Mouse (Mus musculus): ENCODE data around the gene Snx29. TPM values are rescaled to one million over a fixed set of nuclear protein-coding genes. Genes with fewer than 3 reads are reported as not detected.
A peak's percentile ranks its signal among the peaks of the same experiment; 100 is the strongest.
"Not testable (repeated sequence)": the region's sequence is repeated elsewhere in the genome, so short reads cannot be mapped to it uniquely, and the experiment has no call there.

The Snx29 gene
- total RNA-seq, 1 experiment from 2014 or later = 25.3 TPM

DNA sequence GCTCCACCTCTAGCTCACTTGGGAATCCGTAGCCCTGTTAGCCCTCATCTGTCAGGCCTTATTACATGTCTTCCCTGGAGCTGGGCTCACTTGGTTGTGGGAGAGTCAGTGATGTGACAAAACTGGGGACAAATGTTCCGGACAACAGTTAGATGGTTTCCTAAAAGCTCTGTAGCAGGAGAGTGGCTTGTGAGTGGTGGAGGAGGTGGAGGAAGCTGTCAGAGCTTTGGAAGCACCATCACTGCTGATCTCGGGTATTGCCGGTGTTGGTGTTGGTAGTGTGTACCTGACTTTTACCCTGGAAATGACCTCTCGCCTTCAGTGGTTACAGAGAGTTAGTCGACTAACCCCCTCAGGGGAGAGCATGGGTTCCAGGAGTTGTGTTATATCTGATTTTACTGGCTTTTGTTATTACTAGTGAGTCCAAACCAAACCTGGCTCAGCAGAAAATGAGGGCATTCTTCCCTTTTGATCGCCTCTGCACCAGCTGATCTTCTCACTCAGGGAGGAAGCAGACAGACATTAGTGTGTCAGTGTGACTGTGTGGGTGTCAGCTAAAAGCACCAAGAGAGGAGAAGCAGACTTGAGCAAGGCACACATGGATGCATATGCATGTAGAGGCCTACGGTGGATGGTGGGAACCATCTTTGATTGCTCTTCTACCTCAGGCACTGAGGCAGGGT, 227.5 kb downstream of the Snx29 start:
- ATAC-seq (replicated peaks; ENCODE audit: insufficient number of reproducible peaks, low FRiP score, low TSS enrichment, poor library complexity, severe bottlenecking) = no peak

DNA sequence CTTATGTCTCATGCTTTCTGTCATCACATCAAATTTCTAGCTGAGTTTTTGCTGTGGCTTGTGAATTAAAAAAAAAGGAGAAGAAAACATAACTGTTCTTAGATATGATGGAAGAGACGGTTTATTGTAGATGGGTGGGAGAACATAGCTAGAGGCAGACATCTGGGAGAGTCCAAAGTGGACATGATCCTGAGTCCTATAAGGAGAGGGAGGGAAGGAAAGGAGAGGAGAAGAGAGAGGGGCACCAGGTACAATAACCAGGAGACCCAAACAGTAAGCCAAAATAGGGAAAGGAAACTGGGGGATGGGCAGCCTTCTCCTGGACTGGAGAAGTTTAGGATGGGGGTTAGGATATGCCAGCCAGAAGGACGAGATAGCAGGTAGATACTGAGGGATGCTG, 239.0 kb downstream of the Snx29 start:
- no peak for ATAC-seq (replicated peaks; ENCODE audit: insufficient number of reproducible peaks, low FRiP score, low TSS enrichment, poor library complexity, severe bottlenecking)

DNA sequence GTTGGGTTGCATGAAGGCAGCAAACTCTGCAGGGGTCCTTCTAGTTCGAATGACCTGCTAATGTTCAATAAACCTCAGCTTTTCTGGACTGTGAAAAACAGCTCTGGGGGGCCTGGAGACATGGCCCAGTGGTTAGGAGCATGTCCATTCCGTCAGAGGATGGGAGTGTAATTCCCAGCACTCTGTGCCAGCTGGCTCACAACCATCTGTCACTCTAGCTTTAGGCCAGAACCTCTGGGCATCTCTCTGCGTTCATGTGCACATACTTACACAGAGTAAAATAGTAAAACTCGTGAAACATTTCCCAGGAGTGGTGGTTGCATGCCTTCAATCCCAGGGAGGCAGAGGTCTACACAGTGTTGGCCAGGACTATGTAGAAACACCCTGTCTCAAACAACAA, 241.1 kb downstream of the Snx29 start:
- no peak for ATAC-seq (replicated peaks; ENCODE audit: insufficient number of reproducible peaks, low FRiP score, low TSS enrichment, poor library complexity, severe bottlenecking)

DNA sequence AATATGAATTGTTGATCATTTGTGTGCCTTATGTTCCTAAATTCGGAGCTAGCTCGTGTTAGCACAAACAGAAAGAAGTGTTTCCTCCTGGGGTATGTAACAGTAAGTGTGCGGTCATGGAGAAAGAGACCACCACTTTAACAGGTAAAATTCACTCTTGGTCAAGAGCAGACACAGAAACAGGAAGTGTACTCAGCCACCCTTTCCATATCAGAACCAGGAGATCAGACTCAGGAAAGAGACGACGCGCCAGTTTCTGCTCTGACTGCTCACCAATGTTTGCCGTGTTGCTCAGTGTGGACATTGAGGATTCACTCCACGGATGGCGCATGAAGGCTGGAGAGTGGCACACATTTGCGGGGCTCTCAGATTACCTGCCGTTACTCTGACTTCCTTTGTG, 242.4 kb downstream of the Snx29 start:
- ATAC-seq (replicated peaks; ENCODE audit: insufficient number of reproducible peaks, low FRiP score, low TSS enrichment, poor library complexity, severe bottlenecking) = peak; percentile 34; the same call in 1 of the 2 replicates

DNA sequence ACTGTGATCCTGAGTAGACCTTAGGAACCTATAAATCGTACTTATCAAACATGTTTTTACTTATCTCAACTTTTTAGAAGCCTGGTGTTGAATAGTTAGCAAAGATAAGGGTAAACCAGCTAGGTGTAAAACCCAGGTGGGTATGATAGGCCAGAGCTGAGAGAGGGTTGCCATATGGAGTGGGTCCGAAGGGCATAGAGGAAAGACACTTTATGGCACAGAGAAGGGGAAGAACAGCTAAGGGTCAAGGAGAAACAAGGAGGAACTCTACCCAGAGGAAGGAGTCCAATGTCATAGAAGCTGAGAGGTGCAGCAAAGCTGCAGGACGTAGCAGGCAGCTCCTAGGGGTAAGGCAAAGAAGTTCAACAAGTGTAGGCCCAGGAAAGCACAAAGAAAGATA, 244.9 kb downstream of the Snx29 start:
- no peak for ATAC-seq (replicated peaks; ENCODE audit: insufficient number of reproducible peaks, low FRiP score, low TSS enrichment, poor library complexity, severe bottlenecking)

DNA sequence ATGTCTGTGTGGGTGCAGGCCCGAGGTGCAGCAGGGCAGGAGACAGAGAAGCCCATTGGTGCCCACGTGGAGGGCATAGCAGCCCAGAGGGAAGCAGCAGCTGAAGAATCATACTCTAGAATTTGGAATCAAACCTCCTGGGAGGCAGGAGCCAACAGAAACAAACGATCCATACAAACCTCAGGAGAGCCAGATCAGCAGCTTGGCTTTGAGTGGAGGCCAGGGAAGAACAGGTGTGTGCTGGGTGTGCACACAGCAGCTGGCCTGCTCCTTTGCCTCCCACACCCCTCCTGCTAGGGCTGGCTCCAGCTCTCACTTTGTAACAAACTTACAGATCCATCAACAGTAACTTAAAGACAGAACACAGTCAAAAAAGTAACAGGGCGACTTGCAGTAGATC, 245.4 kb downstream of the Snx29 start:
- ATAC-seq (replicated peaks; ENCODE audit: insufficient number of reproducible peaks, low FRiP score, low TSS enrichment, poor library complexity, severe bottlenecking) = no peak

DNA sequence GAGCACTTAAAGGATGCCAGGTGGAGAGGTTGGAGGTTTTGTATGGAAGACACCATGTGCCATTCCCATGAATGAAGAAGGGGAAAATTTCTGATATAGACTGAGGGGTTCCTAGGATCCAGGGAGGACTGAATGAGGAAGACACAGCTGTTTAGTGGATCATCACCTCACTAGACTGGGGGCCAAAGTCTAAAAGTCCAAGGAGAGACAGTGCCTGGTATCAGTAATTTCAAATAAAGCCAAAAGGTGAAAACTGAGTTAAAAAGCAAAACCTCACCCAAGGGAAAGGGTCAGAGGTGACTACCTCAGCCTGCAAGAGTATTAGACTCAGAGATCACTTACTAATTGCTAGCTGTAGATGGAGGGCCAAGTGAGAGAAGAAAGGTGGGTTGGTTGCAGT, 245.9 kb downstream of the Snx29 start:
- no peak for ATAC-seq (replicated peaks; ENCODE audit: insufficient number of reproducible peaks, low FRiP score, low TSS enrichment, poor library complexity, severe bottlenecking)

DNA sequence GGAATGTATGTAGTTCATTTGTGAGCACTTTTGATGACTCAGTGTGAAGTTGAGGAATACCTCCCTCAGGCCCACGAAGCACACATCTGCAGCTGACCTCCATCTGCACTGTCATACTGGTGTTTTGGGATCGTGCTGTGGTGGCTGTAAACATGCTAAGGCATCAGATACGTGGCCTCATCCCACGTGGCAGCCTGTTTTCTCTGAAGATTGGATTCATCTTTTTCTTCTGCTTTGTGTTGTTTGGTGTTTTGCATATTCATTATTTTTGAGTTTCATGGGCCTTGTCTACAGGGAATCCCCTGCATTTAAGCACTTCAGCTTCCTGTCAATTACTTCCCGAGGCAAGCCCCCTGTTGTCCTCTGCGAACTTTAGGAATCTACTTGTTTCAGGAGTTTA, 246.4 kb downstream of the Snx29 start:
- no peak for ATAC-seq (replicated peaks; ENCODE audit: insufficient number of reproducible peaks, low FRiP score, low TSS enrichment, poor library complexity, severe bottlenecking)

DNA sequence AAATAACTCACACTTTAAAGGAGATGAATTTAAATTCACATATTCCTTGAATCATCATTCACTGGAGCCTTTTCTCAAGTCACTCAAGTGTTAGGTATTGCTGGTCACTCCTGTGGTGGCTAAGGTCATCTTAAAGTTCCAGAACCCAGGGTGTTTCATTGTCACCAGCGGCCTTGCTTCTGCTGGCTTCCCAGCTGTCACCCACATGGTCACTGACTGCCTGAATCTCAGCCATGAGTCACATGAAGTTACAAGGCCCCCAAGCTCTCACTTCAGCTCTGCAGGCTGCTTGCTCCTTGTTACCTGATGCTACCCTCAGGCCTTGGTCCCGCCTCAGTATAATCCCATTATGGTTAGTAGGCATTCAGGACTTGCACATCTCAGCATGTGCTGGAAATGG, 247.4 kb downstream of the Snx29 start:
- no peak for ATAC-seq (replicated peaks; ENCODE audit: insufficient number of reproducible peaks, low FRiP score, low TSS enrichment, poor library complexity, severe bottlenecking)

DNA sequence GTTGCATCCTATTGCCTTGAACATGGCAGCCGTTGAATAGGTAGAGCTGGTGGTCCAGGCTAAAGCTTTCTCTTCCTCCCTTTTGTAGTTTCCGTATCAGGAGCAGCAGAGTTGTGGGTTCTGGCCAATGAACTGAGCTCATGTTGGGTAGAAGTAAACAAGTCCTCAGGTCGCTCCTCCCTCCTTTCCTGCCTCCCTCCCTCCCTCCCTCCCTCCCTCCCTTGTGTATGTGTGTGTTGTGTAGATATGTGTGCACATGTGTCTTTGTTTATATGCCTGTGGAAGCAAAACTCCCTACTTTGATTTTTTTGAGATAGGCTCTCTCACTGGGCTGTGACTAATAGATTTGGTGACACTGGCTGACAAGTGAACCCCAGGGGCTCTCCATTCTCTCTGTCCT, 251.8 kb downstream of the Snx29 start:
- ATAC-seq (replicated peaks; ENCODE audit: insufficient number of reproducible peaks, low FRiP score, low TSS enrichment, poor library complexity, severe bottlenecking) = no peak

DNA sequence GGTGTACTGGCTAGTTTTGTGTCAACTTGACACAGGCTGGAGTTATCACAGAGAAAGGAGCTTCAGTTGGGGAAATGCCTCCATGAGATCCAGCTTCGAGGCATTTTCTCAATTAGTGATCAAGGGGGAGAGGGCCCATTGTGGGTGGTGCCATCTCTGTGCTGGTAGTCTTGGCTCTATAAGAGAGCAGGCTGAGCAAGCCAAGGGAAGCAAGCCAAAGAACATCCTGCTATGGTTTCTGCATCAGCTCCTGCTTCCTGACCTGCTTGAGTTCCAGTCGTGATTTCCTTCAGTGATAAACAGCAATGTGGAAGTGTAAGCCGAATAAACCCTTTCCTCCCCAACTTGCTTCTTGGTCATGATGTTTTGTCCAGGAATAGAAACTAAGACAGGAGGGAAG, 253.0 kb downstream of the Snx29 start:
- not testable (repeated sequence) for ATAC-seq (replicated peaks; ENCODE audit: insufficient number of reproducible peaks, low FRiP score, low TSS enrichment, poor library complexity, severe bottlenecking)

DNA sequence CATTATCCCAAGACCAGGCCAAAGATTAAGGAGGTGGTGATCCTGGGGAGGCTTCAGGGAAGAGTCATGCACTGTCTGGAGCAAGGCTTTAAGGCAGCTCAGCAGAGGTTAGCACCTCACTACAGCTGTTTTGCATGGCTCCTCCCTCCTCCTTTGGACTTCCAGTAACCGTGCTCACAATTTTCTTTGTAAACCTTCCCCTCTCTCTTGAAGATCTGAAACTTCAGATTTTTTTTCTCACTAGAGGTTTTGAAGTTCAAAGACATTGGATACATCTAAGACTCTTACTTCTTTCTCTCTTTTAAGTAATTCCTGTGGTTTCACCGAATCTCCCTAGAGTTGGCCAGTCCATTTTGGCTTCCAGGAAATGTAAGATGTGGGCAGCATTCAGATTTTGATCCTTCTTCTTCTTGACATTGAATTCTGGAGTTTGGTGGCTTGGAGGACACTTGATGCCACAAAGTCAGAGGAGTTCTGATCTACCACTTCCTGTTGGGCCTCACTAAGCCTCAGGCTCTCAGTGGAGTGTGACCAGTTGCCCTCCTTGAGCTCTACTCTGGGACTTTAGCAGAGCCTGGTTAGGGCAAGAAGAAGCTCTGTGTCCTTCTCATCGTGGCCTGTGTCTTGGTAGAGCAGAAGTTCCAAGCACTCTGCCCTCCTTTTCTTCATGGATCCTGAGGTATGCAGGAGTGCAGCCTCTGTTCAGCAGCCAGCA, 255.0 kb downstream of the Snx29 start:
- no peak for ATAC-seq (replicated peaks; ENCODE audit: insufficient number of reproducible peaks, low FRiP score, low TSS enrichment, poor library complexity, severe bottlenecking)

DNA sequence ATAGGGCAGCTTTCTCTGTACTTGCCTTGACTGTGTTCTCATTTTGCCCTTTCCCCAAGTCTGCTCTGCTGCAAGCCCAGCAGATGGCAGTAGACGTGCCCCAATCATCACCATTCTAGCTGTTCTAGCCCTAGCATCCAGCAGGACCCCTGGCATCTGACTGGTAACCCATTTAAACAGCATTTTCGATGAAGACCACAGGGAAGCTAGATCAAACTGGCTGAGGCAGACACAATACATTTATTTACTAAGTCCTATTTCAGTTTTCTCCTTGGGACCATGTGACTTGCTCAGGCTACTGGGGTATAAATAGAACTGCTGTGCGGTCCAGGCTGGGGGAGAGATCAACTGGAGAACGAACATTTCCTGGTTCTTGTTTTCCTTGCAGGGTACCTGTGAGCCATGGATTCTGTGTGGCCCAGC, 257.0 kb downstream of the Snx29 start:
- no peak for ATAC-seq (replicated peaks; ENCODE audit: insufficient number of reproducible peaks, low FRiP score, low TSS enrichment, poor library complexity, severe bottlenecking)

DNA sequence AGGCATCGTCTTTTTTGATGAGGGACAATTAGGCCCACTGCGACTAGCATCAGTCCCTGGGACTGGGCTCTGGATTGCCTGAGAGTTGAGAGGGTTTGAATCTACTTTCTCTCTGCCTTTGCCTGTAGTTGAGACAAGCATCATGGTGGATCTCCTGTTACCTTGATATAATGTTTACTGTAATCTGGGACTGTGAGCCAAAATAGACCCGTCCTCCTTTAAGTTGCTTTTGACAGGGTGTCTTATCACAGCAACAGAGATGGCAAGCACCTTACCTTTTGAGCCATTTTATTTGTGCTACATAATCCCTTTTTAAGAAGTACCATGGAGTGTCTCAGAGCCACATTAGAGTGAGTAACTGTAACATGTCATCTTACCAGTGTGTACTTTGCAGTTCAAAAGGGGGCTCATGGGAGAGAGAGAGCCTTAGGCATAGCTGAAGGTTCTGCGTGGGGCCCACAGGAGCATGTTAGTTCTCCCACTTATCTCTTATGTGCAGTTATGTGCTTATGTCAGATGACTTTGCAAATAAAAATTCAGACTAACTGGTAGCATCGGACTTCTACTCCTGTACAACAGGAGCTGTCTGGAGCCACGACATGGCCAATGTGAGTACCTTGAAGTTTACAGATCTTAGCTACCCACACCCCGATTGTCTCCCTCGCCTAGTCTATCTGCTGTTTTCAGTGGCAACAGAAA, 261.4 kb downstream of the Snx29 start:
- no peak for ATAC-seq (replicated peaks; ENCODE audit: insufficient number of reproducible peaks, low FRiP score, low TSS enrichment, poor library complexity, severe bottlenecking)

DNA sequence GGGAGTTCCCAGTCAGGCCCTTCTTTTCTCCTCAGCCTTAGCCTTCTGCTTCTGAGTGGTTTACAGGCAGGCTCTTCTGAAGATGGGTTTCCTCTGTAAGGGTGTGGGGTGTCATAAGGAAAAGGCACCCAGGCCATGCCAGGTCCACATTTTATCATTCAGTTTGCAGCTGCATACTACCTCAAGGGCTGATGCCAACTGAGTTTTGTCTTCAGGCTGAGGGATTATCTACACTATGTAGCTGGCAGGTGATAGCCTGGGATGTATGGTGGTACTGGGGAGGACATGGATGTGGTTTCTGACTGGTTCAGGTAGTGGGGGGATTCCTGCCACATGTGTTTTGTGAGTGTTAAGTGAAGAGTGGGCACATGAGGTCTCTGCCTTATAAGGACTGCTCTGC, 266.0 kb downstream of the Snx29 start:
- ATAC-seq (replicated peaks; ENCODE audit: insufficient number of reproducible peaks, low FRiP score, low TSS enrichment, poor library complexity, severe bottlenecking) = no peak

DNA sequence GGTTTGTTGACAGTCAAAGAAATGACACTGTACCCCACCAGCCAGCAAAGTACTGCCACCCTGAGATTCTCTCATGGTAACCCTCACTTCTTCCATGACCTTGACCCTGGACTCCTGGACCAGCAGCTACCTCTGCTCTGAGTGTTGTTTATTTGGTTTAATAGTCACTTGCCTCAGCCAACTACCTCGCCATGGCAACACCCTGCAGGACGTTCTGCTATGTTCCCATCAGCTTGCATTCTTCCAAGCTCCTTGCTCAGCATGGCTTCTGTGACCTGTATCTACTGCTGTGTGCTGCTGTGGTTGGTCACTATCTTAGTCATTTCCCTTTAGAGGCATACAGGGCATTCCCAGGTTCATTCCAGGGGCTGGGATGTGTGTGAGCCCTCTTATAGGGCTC, 266.6 kb downstream of the Snx29 start:
- ATAC-seq (replicated peaks; ENCODE audit: insufficient number of reproducible peaks, low FRiP score, low TSS enrichment, poor library complexity, severe bottlenecking) = no peak

DNA sequence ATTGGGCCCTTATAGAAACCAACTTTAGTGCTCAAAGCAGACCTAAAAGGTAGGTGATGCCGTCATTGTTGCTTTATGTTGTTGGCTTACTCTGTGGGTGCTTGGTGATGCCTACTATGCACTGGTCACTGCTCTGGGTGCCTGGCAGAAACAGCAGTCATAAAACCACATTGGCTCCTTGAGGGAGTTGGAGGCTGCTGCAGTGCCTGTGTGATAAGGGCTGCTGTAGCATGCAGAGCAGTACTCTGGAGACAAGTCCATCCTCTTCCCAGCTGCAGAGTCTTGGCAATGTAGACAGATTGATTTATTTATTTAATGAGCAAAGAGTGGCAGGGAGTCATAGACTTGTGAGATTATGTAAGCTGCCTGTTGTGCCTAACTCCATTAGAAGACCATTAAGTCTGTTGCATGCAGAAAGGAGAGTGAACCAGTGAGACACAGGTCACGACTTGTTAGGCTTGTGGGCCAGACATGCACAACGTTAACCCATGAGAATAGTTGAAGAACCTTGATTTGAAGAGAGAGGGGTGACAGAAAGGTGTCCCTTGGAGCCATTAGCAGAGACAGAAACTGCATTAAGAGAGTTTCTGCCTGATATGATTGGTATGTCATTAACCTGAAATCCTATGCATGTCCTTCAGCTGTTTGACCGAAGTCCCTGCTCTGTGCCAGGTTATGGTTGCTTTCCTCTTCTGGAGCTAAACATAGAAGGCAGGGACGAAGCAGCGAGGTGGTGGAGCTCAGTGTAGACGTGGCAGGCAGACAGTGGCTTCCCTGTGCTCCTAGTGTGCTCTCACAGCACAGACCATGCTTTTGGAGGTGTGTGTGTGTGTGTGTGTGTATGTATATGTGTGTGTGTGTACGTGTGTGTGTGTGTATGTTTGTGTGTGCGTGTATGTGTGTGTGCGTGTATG, 267.3 kb downstream of the Snx29 start:
- ATAC-seq (replicated peaks; ENCODE audit: insufficient number of reproducible peaks, low FRiP score, low TSS enrichment, poor library complexity, severe bottlenecking) = no peak

DNA sequence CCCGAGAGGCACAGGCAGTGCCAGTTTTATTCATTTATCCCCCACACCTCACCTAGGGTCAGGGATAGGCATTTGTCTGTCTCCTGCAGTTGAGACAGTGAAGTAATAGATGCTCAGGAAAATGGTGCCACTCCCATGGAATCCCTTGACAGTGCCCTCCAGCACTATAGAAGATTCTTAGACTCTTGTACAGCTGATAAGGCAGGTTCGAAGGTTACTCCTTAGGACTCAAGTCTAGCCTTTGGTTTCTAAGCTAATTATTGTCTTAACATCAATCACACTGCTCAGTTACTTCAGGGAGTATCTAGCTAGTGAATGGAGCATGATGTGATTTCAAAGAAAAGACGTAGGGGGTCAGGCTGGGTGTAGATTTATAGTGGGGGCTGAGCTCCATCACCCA, 273.9 kb downstream of the Snx29 start:
- no peak for ATAC-seq (replicated peaks; ENCODE audit: insufficient number of reproducible peaks, low FRiP score, low TSS enrichment, poor library complexity, severe bottlenecking)

DNA sequence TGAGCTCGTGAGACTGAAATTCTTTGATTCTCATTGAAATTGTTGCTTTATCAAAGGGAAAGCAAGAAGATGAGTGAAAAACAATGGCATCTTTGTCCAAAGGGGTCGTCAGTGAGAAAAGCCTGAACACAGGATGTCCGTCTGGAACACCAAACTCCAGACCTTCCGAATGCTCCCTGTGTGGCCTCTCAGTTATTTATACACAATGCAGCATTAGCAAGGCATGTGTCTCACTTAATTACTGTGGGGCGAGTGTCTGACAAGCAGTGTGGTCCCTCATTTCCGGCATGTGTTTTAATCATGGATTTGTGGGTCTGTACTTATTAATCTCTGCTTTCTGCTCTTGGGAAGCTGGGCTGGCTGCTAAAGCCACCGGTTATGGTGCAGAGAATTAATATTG, 275.1 kb downstream of the Snx29 start:
- ATAC-seq (replicated peaks; ENCODE audit: insufficient number of reproducible peaks, low FRiP score, low TSS enrichment, poor library complexity, severe bottlenecking) = no peak
